Mouse (Mus musculus) stomach, embryonic 14.5 days (tissue): ENCODE data around the gene Runx1. TPM values are rescaled to one million over a fixed set of nuclear protein-coding genes. Genes with fewer than 3 reads are reported as not detected.

ENCODE experiments used
- ATAC-seq: fragments of 200-750 bp; cut with Nextera tagmentation; 2 replicates; pipeline ENCODE4 v1.8.0; 2017; ENCODE audit warnings: low read depth, moderate TSS enrichment; ENCODE audit not compliant: insufficient number of reproducible peaks, insufficient read depth, low FRiP score
- H3K27ac ChIP-seq: fragments of 300-500 bp; sonication (generic); 2 replicates; pipeline ENCODE4 v1.5.1; 2014; ENCODE audit warnings: mild to moderate bottlenecking, low read length, moderate library complexity, mixed read lengths
- H3K27me3 ChIP-seq: fragments of 300-500 bp; sonication (generic); 2 replicates; pipeline ENCODE4 v1.6.1; 2014; ENCODE audit warnings: low read length, control low read depth, mixed read lengths; ENCODE audit not compliant: control insufficient read depth, insufficient read depth
- H3K36me3 ChIP-seq: fragments of 300-500 bp; sonication (generic); 2 replicates; pipeline ENCODE4 v1.6.1; 2014; ENCODE audit warnings: mild to moderate bottlenecking, control low read depth, low read length, moderate library complexity, mixed read lengths; ENCODE audit not compliant: control insufficient read depth, insufficient read depth
- H3K4me1 ChIP-seq: fragments of 300-500 bp; sonication (generic); 2 replicates; pipeline ENCODE4 v1.6.1; 2014; ENCODE audit warnings: low read length, control low read depth, mixed read lengths; ENCODE audit not compliant: control insufficient read depth, insufficient read depth
- H3K4me2 ChIP-seq: fragments of 300-500 bp; sonication (generic); replicated peaks from 2 replicates; pipeline ENCODE4 v1.6.1; 2014; ENCODE audit warnings: low read depth, low read length, control low read depth
- H3K4me3 ChIP-seq: fragments of 300-500 bp; sonication (generic); 2 replicates; pipeline ENCODE4 v1.5.1; 2014; ENCODE audit warnings: low read depth, low read length, control low read depth
- H3K9ac ChIP-seq: fragments of 300-500 bp; sonication (generic); replicated peaks from 2 replicates; pipeline ENCODE4 v1.6.1; 2014; ENCODE audit warnings: low read depth, mild to moderate bottlenecking, control low read depth, low read length, moderate library complexity, mixed read lengths
- H3K9me3 ChIP-seq: fragments of 300-500 bp; sonication (generic); 2 replicates; pipeline ENCODE4 v1.6.1; 2016; ENCODE audit warnings: low read depth, low read length, control low read depth; ENCODE audit not compliant: control insufficient read depth
- WGBS: fragments of 180-500 bp; shearing (Covaris S2); extraction: QIAGEN DNeasy Blood & Tissue Kit; methylation state at CpG from one replicate; pipeline ENCODE4 v1.1.7; 2014; 5-methylcytosine and 5-hydroxymethylcytosine counted together
- polyA plus RNA-seq: library from polyadenylated mRNA; unstranded; fragments of >200 nt; fragmentation: Nextera tagmentation; extraction: Ambion mirVana; gene quantifications from 2 replicates; pipeline ENCODE4 v1.2.1, GENCODE M21; 2014

Runx1 gene
- polyA plus RNA-seq, 1 experiment from 2014 or later, result 9.2 TPM

DNA sequence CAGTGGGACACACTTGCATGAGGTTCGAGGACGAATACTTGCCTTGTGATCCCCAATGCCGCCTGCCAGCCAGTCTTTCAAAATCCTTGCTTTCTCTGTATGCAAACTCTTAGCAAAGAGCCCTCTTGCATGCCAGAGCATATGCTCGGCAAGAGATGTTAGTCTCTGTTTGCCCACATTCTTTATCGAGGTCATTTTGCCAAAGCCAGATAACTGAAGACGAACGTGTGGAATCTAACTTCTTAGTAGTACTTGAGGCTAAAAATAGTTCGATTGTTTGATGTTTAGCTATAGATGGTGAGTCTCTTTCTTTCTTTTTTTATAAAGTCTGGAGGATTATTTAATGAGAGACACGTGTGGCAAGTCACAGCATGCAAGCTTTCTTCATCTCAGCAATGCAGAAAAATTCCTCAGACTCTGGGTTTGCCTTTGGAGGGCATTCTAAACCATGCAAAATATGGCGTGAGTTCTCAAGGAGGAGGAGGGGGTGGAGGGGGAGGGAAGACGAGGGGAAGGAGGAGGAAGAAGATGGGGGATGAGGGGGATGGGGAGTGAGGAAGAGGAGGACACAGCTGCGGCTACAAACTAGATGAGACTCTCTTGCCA, 81.7 kb downstream of the Runx1 start:
- H3K9ac ChIP-seq, result no peak overlapping the region
- H3K36me3 ChIP-seq, result no peaks in the 10 kb centered on the region
- H3K4me3 ChIP-seq, result no peak overlapping the region
- WGBS, result 54% methylated on average over 12 of the region's 12 CpGs
- no peaks in the 10 kb centered on the region for H3K27me3 ChIP-seq
- H3K4me2 ChIP-seq, result no peak overlapping the region
- H3K9me3 ChIP-seq, result no peaks in the 10 kb centered on the region
- H3K27ac ChIP-seq, result no peak overlapping the region
- no peaks in the 10 kb centered on the region for H3K4me1 ChIP-seq
- ATAC-seq, result no peak

DNA sequence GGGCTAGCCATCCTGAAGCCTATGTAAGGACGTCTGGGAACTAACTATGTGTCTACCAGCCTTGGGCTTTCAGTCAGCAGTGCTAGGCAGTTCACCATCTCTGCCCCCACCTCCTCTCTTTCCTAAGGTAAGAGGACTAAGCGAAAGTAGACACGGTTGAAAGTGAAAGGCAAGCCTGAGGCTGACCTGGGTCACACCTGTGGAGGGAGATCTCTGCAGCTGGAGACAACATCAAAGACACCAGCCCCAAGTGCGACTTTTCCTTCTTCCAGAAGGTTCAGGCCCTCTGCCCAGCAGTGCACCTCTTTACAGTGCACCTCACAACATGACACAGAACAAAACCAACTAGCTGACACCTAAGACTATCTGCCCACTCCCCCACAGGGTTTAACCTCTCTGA, 82.2 kb downstream of the Runx1 start:
- Histone ChIP-seq H3K27me3 (no peaks in the 10 kb centered on the region), H3K4me1 (no peaks in the 10 kb centered on the region), H3K27ac (no peak overlapping the region), H3K9ac (no peak overlapping the region), H3K4me3 (no peak overlapping the region), H3K4me2 (no peak overlapping the region), H3K36me3 (no peaks in the 10 kb centered on the region), H3K9me3 (no peaks in the 10 kb centered on the region)
- no peak for ATAC-seq
- WGBS, result 77% methylated on average over 4 of the region's 4 CpGs

DNA sequence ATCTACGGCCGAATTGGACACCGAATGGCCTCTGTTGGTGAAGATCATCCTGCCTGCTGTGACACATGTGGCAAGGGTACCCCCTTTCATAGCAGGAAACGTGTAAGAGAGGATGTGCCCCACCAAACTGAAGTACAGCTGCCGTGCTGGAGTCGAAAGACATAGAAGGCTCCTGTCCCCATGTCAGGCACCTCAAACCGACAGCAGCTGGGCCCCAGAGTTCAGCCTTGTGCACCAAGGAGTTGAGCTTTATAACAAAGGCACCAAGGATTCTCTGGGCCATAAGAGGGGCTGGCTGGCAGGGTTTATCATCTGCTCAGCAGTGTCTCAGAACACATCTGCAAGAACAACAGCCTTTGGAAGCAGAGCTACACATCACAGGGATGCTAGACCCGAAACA, 84.6 kb downstream of the Runx1 start:
- ATAC-seq, result no peak
- Histone ChIP-seq H3K9ac (no peak overlapping the region), H3K27ac (no peak overlapping the region), H3K4me3 (no peak overlapping the region), H3K36me3 (no peaks in the 10 kb centered on the region), H3K27me3 (no peaks in the 10 kb centered on the region), H3K4me2 (no peak overlapping the region), H3K9me3 (no peaks in the 10 kb centered on the region), H3K4me1 (no peaks in the 10 kb centered on the region)
- WGBS, result 90% methylated on average over 8 of the region's 8 CpGs

DNA sequence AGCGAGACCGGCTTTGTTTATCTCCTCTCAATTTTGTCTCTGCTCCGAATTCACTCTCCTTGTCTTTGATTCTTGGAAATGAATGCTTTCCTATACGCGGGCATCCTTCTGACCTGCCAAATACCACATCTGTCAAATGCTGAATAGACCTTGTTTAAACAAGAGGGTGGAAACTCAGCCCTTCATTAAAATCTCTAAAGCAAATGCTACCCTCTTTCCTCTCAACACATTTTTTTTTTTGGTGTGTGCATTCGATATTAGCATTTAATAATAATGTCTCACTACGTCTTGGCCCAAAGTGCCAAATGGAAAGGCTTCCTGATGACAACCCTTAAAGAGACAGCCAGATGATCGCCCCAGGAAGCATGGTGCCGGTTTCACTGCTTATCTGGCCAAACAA, 85.4 kb downstream of the Runx1 start:
- H3K4me3 ChIP-seq, result no peak overlapping the region
- no peak for ATAC-seq
- H3K9me3 ChIP-seq, result no peaks in the 10 kb centered on the region
- H3K9ac ChIP-seq, result no peak overlapping the region
- H3K36me3 ChIP-seq, result no peaks in the 10 kb centered on the region
- H3K27me3 ChIP-seq, result no peaks in the 10 kb centered on the region
- H3K4me1 ChIP-seq, result no peaks in the 10 kb centered on the region
- WGBS, result 26% methylated on average over 9 of the region's 9 CpGs
- no peak overlapping the region for H3K27ac ChIP-seq
- no peak overlapping the region for H3K4me2 ChIP-seq

DNA sequence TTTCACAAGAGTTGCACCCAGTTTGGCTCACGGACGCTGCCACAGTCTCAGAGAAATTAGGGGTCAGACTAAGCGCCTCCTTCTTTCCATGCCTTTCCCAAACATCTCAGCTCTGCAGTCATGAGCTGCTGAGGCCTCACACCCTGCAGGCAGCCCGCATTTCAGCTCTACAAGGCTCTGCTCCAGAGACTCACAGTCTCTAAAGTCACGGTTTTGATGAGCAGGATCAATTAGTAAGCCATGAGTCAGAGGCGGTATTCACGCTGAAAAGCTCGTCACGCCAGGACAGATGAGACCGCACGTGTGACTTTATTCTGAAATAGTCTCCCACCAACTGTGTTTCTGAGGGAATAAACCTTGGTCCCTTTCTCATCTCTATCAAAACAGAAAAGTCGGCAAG, 86.0 kb downstream of the Runx1 start:
- no peak overlapping the region for H3K9ac ChIP-seq
- no peak overlapping the region for H3K27ac ChIP-seq
- no peak overlapping the region for H3K4me2 ChIP-seq
- no peaks in the 10 kb centered on the region for H3K4me1 ChIP-seq
- no peak overlapping the region for H3K4me3 ChIP-seq
- H3K27me3 ChIP-seq, result no peaks in the 10 kb centered on the region
- H3K9me3 ChIP-seq, result no peaks in the 10 kb centered on the region
- H3K36me3 ChIP-seq, result no peaks in the 10 kb centered on the region
- ATAC-seq, result no peak
- 46% methylated on average over 12 of the region's 12 CpGs for WGBS

DNA sequence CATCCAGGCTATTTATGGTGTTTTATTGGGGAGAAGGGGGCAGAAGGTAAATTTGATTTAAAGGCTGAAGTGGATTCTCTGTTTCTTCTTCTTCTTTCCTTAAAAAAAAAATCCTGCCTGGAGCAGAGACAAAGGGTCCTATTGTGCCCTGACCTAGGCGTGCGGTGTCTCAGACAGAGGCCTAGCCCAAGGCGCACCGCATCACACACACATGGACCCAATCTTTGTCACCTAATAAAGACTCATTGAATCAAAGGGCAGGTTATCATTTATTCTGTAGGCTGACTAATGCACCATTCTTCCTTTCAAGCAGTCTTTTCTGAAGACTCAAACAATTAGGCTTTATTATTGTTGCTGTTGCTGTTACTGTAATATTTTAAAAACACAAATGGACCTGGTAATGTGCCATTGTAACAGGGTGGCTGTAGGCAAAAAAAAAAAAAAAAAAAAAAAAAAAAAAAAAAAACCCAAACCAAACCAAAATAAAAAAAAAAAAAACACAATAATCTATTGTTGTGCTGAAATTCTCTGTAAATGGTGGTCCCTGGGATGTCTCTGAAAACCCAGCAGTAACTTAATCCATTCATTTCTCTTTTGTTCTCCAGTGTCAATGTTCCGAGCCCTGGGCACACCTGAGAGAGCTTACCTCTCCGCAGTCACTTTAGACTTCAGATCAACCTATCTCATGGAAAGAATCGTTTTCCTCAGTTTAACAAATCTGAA, 86.7 kb downstream of the Runx1 start:
- Histone ChIP-seq H3K9ac (no peak overlapping the region), H3K4me1 (no peaks in the 10 kb centered on the region), H3K4me3 (no peak overlapping the region), H3K27me3 (no peaks in the 10 kb centered on the region), H3K4me2 (no peak overlapping the region), H3K27ac (no peak overlapping the region), H3K9me3 (no peaks in the 10 kb centered on the region), H3K36me3 (no peaks in the 10 kb centered on the region)
- WGBS, result 87% methylated on average over 7 of the region's 7 CpGs
- ATAC-seq, result no peak

DNA sequence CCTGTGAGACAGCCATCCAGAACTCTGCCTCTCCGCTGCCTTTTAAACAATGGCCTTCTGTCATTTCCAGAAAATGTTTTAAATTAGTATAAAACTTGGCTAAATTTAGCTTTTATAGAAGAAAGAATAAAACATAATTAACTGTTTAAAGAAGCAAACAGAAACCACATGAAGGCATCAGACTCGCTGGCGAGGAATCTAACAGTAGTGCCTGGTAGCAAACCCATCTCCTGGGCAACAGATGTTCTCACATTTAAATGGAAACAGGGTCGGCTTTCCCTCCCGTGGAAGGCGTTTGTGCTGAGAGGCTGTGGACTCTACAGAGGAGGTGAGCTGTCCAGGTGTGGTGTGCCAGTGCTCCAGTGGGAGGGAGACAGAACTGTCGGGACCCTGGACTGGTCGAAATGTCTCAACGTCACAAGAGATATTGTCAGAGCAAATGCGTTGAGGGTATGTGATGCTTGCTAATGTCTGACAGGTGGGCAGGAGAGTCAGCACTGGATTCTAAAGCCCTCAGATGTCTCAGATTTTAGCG, 87.4 kb downstream of the Runx1 start:
- no peaks in the 10 kb centered on the region for H3K27me3 ChIP-seq
- no peak for ATAC-seq
- H3K9me3 ChIP-seq, result no peaks in the 10 kb centered on the region
- H3K4me1 ChIP-seq, result no peaks in the 10 kb centered on the region
- H3K27ac ChIP-seq, result no peak overlapping the region
- H3K9ac ChIP-seq, result no peak overlapping the region
- H3K36me3 ChIP-seq, result no peaks in the 10 kb centered on the region
- no peak overlapping the region for H3K4me3 ChIP-seq
- 67% methylated on average over 11 of the region's 11 CpGs for WGBS
- H3K4me2 ChIP-seq, result no peak overlapping the region

DNA sequence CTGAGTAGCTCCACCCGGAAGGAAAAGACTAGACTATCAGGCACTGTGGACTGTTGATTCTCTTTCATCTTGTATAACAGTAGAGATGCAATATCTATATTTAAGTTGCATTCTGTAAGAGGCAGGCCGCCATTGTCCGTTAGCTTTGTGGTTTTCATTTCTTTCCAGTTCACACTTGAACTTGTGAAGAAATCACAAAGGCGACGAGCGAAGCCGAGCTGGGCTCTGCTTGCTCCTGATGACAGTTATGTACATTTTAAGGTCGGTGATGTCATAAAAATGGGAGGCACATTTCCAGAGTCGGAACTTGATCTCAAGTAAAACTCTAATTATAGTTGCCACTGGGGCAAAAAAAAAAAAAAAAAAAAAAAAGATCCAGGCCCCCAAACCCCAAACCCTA, 99.1 kb downstream of the Runx1 start:
- no peak for ATAC-seq
- Histone ChIP-seq H3K27me3 (no peaks in the 10 kb centered on the region), H3K9ac (no peak overlapping the region), H3K27ac (no peak overlapping the region), H3K36me3 (no peaks in the 10 kb centered on the region), H3K9me3 (no peaks in the 10 kb centered on the region), H3K4me2 (no peak overlapping the region), H3K4me3 (no peak overlapping the region), H3K4me1 (no peaks in the 10 kb centered on the region)
- WGBS, result 89% methylated on average over 9 of the region's 9 CpGs
